Mouse (Mus musculus) kidney, postnatal 36 days (tissue): Measurements from ENCODE around the gene Gm11639.
"Not testable (repeated sequence)": the region's sequence is repeated elsewhere in the genome, so short reads cannot be mapped to it uniquely, and the experiment has no call there.

Source experiments
- DNase-seq, 2 experiments: peaks; one replicate each; pipeline ENCODE4 v3.0.0; 2021 to 2022; ENCODE audit warnings: mixed read lengths in 2 of 2

Gene Gm11639

GRCm38 (mm10) chr11:105121792-105122191 is 436.3 kb downstream of the Gm11639 start:
- not testable (repeated sequence) for DNase-seq

- peak; percentile 86 to 88 for DNase-seq
Observed at GRCm38 (mm10) chr11:105123986-105124385, 438.5 kb downstream of the Gm11639 start.

GRCm38 (mm10) chr11:105125735-105126519 is 440.4 kb downstream of the Gm11639 start, which contains the start of gene Mettl2:
TSS of gene Mettl2 (plus strand) at chr11:105126425.
- DNase-seq: peak; percentile 86 to 93

GRCm38 (mm10) chr11:105126520-105127029 is 441.1 kb downstream of the Gm11639 start:
- no peak for DNase-seq

GRCm38 (mm10) chr11:105135692-105136091 is 450.2 kb downstream of the Gm11639 start:
- DNase-seq: no peak

- DNase-seq: not testable (repeated sequence)
Observed at GRCm38 (mm10) chr11:105137255-105137654, 451.7 kb downstream of the Gm11639 start.

GRCm38 (mm10) chr11:105140512-105140911 is 455.0 kb downstream of the Gm11639 start:
- not testable (repeated sequence) for DNase-seq

GRCm38 (mm10) chr11:105141115-105141514 is 455.6 kb downstream of the Gm11639 start:
- DNase-seq: no peak

- DNase-seq: no peak
Observed at GRCm38 (mm10) chr11:105143564-105143963, 458.1 kb downstream of the Gm11639 start.

- no peak for DNase-seq
Observed at GRCm38 (mm10) chr11:105144084-105144483, 458.6 kb downstream of the Gm11639 start.

GRCm38 (mm10) chr11:105144508-105145210 is 459.2 kb downstream of the Gm11639 start:
- peak; percentile 46 to 54 for DNase-seq

- no peak for DNase-seq
Observed at GRCm38 (mm10) chr11:105145211-105145610, 459.7 kb downstream of the Gm11639 start.

GRCm38 (mm10) chr11:105146593-105146992 is 461.1 kb downstream of the Gm11639 start, which contains the start of gene Gm10842:
TSS of gene Gm10842 (plus strand) at chr11:105146893.
- no peak for DNase-seq

GRCm38 (mm10) chr11:105149353-105149752 is 463.8 kb downstream of the Gm11639 start:
- no peak for DNase-seq

- no peak for DNase-seq
Observed at GRCm38 (mm10) chr11:105149766-105150165, 464.3 kb downstream of the Gm11639 start.

GRCm38 (mm10) chr11:105150691-105151090 is 465.2 kb downstream of the Gm11639 start:
- DNase-seq: no peak

GRCm38 (mm10) chr11:105151226-105152016 is 465.9 kb downstream of the Gm11639 start:
- DNase-seq: no peak

- DNase-seq: no peak
Observed at GRCm38 (mm10) chr11:105152017-105152300, 466.5 kb downstream of the Gm11639 start.

GRCm38 (mm10) chr11:105152357-105152899 is 466.9 kb downstream of the Gm11639 start:
- DNase-seq: no peak

- DNase-seq: peak; percentile 71 to 75
Observed at GRCm38 (mm10) chr11:105153068-105153833, 467.7 kb downstream of the Gm11639 start.

- peak; percentile 69 to 90 for DNase-seq
Observed at GRCm38 (mm10) chr11:105155915-105156314, 470.4 kb downstream of the Gm11639 start.
